Mouse (Mus musculus): ENCODE measurements around the gene Irf3. TPM values are rescaled to one million over a fixed set of nuclear protein-coding genes. Genes with fewer than 3 reads are reported as not detected.

Gene Irf3
- 87.2 TPM for polyA plus RNA-seq (2014; fragmentation: Illumina TruSeq; extraction: RNeasy Lipid Tissue Mini Kit (QIAGEN cat#74804); ENCODE audit: low read depth, low replicate concordance)

DNA sequence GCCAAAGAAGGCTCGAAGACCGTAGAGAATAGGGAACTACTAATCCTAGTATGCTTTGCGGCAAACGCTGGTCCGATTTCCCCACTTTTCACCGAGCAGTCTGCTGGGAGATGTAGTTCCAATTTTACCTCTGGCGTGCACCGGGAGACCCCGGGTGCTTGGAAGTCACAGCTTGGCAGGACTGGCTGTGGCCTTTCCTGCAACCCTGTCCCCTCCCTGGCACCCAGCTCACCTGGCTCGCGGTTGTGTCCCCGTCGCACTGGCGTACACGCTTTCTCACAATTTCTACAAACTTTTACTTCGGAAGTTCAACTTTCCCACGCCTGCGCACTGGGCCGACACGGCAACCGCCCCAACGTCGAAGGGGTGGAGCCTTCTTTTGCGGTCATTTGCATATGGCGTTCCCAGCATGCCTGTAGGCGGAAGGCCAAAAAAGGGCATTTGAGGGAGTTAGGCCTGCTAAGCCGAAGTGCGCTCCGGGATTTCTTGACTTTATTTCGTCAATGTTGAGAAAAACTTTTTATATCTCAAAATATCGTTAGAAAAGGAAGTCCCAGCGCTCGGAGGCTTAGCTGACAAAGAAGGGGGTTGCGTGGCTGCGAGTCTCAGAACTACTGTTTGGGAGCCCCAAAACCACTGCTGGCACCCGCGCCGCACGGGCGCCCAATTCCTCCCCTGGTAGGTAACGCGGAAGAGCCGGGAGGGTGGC lies at the start of gene Irf3:
Irf3 (plus strand) TSS at position 418 of the 709 bp plus-strand sequence.

GRCm38 (mm10) chr7:44974383-44975116 lies 22.9 kb upstream of the Irf3 start, which contains the start of gene Cpt1c:
Cpt1c (minus strand) TSS chr7:44974851.

DNA sequence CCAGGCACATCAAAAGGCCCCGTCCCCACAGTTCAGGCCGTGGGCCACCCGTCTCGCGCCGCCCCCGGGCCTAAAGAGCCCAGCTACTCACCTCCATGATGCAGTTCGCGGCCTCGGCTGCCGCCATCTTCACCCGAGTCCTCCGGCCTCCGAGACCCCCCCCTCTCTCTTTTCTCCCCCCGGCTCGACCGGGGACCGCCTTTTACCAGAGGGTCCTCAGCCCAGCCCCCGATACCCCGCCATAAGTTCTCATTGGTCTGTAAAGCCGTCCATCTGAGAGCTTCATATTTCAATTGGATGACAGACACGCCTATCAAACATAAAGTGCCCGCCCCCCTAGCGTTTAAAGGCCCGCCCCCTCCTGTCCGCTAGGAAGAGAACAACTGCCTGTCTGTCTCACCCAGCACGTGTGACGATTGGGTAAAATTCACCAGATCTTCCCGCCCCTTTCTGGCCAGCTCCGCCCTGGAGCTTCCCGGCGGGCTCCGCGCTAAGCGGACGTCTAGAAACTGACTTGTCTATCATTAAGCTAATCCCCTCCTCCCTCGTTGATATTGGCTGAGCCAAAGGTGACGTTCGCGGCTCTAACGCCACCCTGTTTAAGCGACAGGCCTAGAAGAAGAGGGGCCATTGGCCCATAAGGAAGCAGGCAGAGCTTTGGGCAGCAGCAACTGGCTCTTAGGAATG lies 11.1 kb upstream of the Irf3 start, which contains the start of gene Prmt1:
Prmt1 (minus strand) TSS at position 377 of the 687 bp plus-strand sequence.

DNA sequence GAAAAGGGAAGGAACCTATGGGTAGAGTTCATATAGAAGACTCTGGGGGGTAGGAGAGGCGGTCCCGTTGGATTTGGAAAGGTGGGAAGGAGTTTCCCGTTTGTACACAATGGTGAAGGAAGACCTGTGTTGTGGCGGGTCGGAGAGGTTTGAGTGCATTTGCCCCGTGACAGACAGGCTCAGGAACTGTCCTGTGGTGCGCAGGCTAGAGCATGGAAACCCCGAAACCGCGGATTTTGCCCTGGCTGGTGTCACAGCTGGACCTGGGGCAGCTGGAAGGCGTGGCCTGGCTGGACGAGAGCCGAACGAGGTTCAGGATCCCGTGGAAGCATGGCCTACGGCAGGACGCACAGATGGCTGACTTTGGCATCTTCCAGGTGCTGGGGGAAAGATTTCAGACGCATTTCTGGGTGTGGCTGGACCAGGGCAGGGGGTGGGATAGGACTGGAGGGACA lies 1.1 kb downstream of the Irf3 start, which contains the start of gene Bcl2l12:
Bcl2l12 (minus strand) TSS at position 212 of the 455 bp plus-strand sequence.

DNA sequence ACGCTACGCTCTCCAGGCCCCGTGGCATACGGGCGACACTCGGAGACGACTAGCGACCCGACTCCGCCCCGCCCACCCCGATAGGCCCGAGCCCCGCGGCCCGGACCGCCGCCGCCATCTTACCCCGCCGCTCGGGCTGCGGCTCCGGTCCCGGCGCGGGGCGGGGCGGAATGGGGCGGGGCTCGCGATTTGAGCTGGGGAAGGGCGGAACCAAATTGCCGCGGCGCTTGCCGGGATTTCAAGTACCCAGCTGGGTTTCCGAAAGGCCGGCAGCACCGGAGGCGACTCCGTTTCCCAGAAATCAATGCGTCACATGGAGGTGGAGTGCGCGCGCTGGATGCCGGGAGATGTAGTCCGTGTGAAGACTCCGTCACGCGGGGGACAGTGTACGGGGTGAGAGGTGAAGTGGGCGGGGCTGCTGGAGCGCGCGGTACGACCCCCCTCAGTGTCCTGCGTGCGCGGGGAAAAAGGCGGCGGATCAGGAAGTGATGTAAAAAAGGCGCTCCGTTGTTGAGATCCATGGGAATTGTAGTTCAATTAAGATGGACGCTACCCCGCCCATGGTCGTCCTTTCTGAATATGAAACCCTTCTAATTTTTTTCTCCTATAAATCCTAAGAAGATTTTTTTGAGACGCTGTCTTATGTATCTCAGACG lies 18.6 kb downstream of the Irf3 start, which contains the start of gene Scaf1:
Scaf1 (minus strand) TSS at position 407 of the 656 bp plus-strand sequence.

DNA sequence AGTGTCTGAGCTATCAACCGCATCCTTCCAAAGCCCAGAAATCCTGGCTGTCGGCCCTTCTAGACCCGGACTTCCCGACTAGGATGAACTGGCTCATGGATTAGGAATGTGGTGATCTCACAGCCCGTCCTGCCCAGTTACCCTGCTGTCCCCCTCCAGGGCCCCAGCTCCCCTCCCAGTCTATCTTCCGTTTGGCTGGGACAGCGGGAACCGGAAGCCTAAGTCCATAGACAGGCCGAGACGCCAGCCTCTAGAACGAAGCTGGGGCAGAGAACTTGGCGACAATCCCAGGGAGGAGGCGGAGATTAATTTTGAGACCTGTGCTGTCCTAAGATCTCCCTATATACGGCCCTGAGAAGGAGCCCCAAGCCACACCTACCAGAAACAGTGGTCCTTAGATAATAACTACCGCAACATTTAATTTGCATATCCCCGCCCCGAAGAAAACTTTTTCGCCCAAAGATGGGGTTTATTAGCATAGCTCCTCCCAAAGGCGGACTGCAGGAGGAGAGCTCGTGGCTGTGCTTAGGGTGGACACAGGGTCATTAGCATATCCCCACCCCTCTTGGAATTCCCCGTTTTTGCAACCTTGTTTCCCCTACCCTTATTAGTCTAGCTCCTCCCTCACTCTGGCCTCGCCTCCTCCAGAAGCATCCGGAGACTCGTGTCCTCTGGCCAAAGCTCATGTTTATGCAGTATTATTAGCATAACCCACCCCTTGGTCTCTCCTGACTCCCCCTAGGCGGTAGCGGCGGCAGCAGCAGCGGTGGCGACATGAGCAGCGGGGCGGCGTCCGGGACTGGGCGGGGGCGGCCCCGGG lies 20.0 kb downstream of the Irf3 start, which contains the start of gene Rras:
Rras (plus strand) TSS at position 720 of the 820 bp plus-strand sequence.

Other genes with a start within 250 kb of the Irf3 start
- gene Vrk3, start 249.2 kb upstream of the Irf3 start, polyA plus RNA-seq (2014; fragmentation: Illumina TruSeq; extraction: RNeasy Lipid Tissue Mini Kit (QIAGEN cat#74804); ENCODE audit: low read depth, low replicate concordance), result 29.0 TPM
- 0.26 TPM for gene Zfp473, start 246.6 kb upstream of the Irf3 start, polyA plus RNA-seq (2014; fragmentation: Illumina TruSeq; extraction: RNeasy Lipid Tissue Mini Kit (QIAGEN cat#74804); ENCODE audit: low read depth, low replicate concordance)
- 20.1 TPM for gene Nup62, start 181.6 kb upstream of the Irf3 start, polyA plus RNA-seq (2014; fragmentation: Illumina TruSeq; extraction: RNeasy Lipid Tissue Mini Kit (QIAGEN cat#74804); ENCODE audit: low read depth, low replicate concordance)
- gene Il4i1, start 181.3 kb upstream of the Irf3 start, polyA plus RNA-seq (2014; fragmentation: Illumina TruSeq; extraction: RNeasy Lipid Tissue Mini Kit (QIAGEN cat#74804); ENCODE audit: low read depth, low replicate concordance), result 3.5 TPM
- 71.7 TPM for gene Atf5, start 181.0 kb upstream of the Irf3 start, polyA plus RNA-seq (2014; fragmentation: Illumina TruSeq; extraction: RNeasy Lipid Tissue Mini Kit (QIAGEN cat#74804); ENCODE audit: low read depth, low replicate concordance)
- gene Akt1s1, start 148.7 kb upstream of the Irf3 start, polyA plus RNA-seq (2014; fragmentation: Illumina TruSeq; extraction: RNeasy Lipid Tissue Mini Kit (QIAGEN cat#74804); ENCODE audit: low read depth, low replicate concordance), result 54.3 TPM
- 65.2 TPM for gene Tbc1d17, start 148.6 kb upstream of the Irf3 start, polyA plus RNA-seq (2014; fragmentation: Illumina TruSeq; extraction: RNeasy Lipid Tissue Mini Kit (QIAGEN cat#74804); ENCODE audit: low read depth, low replicate concordance)
- gene Pnkp, start 140.5 kb upstream of the Irf3 start, polyA plus RNA-seq (2014; fragmentation: Illumina TruSeq; extraction: RNeasy Lipid Tissue Mini Kit (QIAGEN cat#74804); ENCODE audit: low read depth, low replicate concordance), result 30.0 TPM
- gene Ptov1, start 127.9 kb upstream of the Irf3 start, polyA plus RNA-seq (2014; fragmentation: Illumina TruSeq; extraction: RNeasy Lipid Tissue Mini Kit (QIAGEN cat#74804); ENCODE audit: low read depth, low replicate concordance), result 146 TPM
- gene Med25, start 104.9 kb upstream of the Irf3 start, polyA plus RNA-seq (2014; fragmentation: Illumina TruSeq; extraction: RNeasy Lipid Tissue Mini Kit (QIAGEN cat#74804); ENCODE audit: low read depth, low replicate concordance), result 66.0 TPM
- gene Fuz, start 101.6 kb upstream of the Irf3 start, polyA plus RNA-seq (2014; fragmentation: Illumina TruSeq; extraction: RNeasy Lipid Tissue Mini Kit (QIAGEN cat#74804); ENCODE audit: low read depth, low replicate concordance), result 22.8 TPM
- gene Ap2a1, start 68.2 kb upstream of the Irf3 start, polyA plus RNA-seq (2014; fragmentation: Illumina TruSeq; extraction: RNeasy Lipid Tissue Mini Kit (QIAGEN cat#74804); ENCODE audit: low read depth, low replicate concordance), result 62.5 TPM
- 12.6 TPM for gene Tsks, start 54.4 kb upstream of the Irf3 start, polyA plus RNA-seq (2014; fragmentation: Illumina TruSeq; extraction: RNeasy Lipid Tissue Mini Kit (QIAGEN cat#74804); ENCODE audit: low read depth, low replicate concordance)
- 8.7 TPM for gene Cpt1c, start 22.8 kb upstream of the Irf3 start, polyA plus RNA-seq (2014; fragmentation: Illumina TruSeq; extraction: RNeasy Lipid Tissue Mini Kit (QIAGEN cat#74804); ENCODE audit: low read depth, low replicate concordance)
- 132 TPM for gene Prmt1, start 11.1 kb upstream of the Irf3 start, polyA plus RNA-seq (2014; fragmentation: Illumina TruSeq; extraction: RNeasy Lipid Tissue Mini Kit (QIAGEN cat#74804); ENCODE audit: low read depth, low replicate concordance)
- gene Bcl2l12, start 1.1 kb downstream of the Irf3 start, polyA plus RNA-seq (2014; fragmentation: Illumina TruSeq; extraction: RNeasy Lipid Tissue Mini Kit (QIAGEN cat#74804); ENCODE audit: low read depth, low replicate concordance), result 18.5 TPM
- gene Scaf1, start 18.7 kb downstream of the Irf3 start, polyA plus RNA-seq (2014; fragmentation: Illumina TruSeq; extraction: RNeasy Lipid Tissue Mini Kit (QIAGEN cat#74804); ENCODE audit: low read depth, low replicate concordance), result 57.7 TPM
- 131 TPM for gene Rras, start 20.3 kb downstream of the Irf3 start, polyA plus RNA-seq (2014; fragmentation: Illumina TruSeq; extraction: RNeasy Lipid Tissue Mini Kit (QIAGEN cat#74804); ENCODE audit: low read depth, low replicate concordance)
- 15.7 TPM for gene Prr12, start 55.2 kb downstream of the Irf3 start, polyA plus RNA-seq (2014; fragmentation: Illumina TruSeq; extraction: RNeasy Lipid Tissue Mini Kit (QIAGEN cat#74804); ENCODE audit: low read depth, low replicate concordance)
- gene Nosip, start 64.8 kb downstream of the Irf3 start, polyA plus RNA-seq (2014; fragmentation: Illumina TruSeq; extraction: RNeasy Lipid Tissue Mini Kit (QIAGEN cat#74804); ENCODE audit: low read depth, low replicate concordance), result 43.3 TPM
- 40.3 TPM for gene Prrg2, start 65.0 kb downstream of the Irf3 start, polyA plus RNA-seq (2014; fragmentation: Illumina TruSeq; extraction: RNeasy Lipid Tissue Mini Kit (QIAGEN cat#74804); ENCODE audit: low read depth, low replicate concordance)
- gene Rcn3, start 94.6 kb downstream of the Irf3 start, polyA plus RNA-seq (2014; fragmentation: Illumina TruSeq; extraction: RNeasy Lipid Tissue Mini Kit (QIAGEN cat#74804); ENCODE audit: low read depth, low replicate concordance), result 67.3 TPM
- 149 TPM for gene Fcgrt, start 106.2 kb downstream of the Irf3 start, polyA plus RNA-seq (2014; fragmentation: Illumina TruSeq; extraction: RNeasy Lipid Tissue Mini Kit (QIAGEN cat#74804); ENCODE audit: low read depth, low replicate concordance)
- 1,035 TPM for gene Rps11, start 126.8 kb downstream of the Irf3 start, polyA plus RNA-seq (2014; fragmentation: Illumina TruSeq; extraction: RNeasy Lipid Tissue Mini Kit (QIAGEN cat#74804); ENCODE audit: low read depth, low replicate concordance)
- gene Rpl13a, start 131.1 kb downstream of the Irf3 start, polyA plus RNA-seq (2014; fragmentation: Illumina TruSeq; extraction: RNeasy Lipid Tissue Mini Kit (QIAGEN cat#74804); ENCODE audit: low read depth, low replicate concordance), result 2,139 TPM
- not detected for gene Gm45713, start 138.6 kb downstream of the Irf3 start, polyA plus RNA-seq (2014; fragmentation: Illumina TruSeq; extraction: RNeasy Lipid Tissue Mini Kit (QIAGEN cat#74804); ENCODE audit: low read depth, low replicate concordance)
- gene Flt3l, start 138.8 kb downstream of the Irf3 start, polyA plus RNA-seq (2014; fragmentation: Illumina TruSeq; extraction: RNeasy Lipid Tissue Mini Kit (QIAGEN cat#74804); ENCODE audit: low read depth, low replicate concordance), result 23.0 TPM
- gene Pih1d1, start 156.7 kb downstream of the Irf3 start, polyA plus RNA-seq (2014; fragmentation: Illumina TruSeq; extraction: RNeasy Lipid Tissue Mini Kit (QIAGEN cat#74804); ENCODE audit: low read depth, low replicate concordance), result 44.6 TPM
- 22.5 TPM for gene Aldh16a1, start 156.9 kb downstream of the Irf3 start, polyA plus RNA-seq (2014; fragmentation: Illumina TruSeq; extraction: RNeasy Lipid Tissue Mini Kit (QIAGEN cat#74804); ENCODE audit: low read depth, low replicate concordance)
- gene Slc17a7, start 166.3 kb downstream of the Irf3 start, polyA plus RNA-seq (2014; fragmentation: Illumina TruSeq; extraction: RNeasy Lipid Tissue Mini Kit (QIAGEN cat#74804); ENCODE audit: low read depth, low replicate concordance), result 0.97 TPM
- not detected for gene Gfy, start 181.9 kb downstream of the Irf3 start, polyA plus RNA-seq (2014; fragmentation: Illumina TruSeq; extraction: RNeasy Lipid Tissue Mini Kit (QIAGEN cat#74804); ENCODE audit: low read depth, low replicate concordance)
- not detected for gene Pth2, start 183.3 kb downstream of the Irf3 start, polyA plus RNA-seq (2014; fragmentation: Illumina TruSeq; extraction: RNeasy Lipid Tissue Mini Kit (QIAGEN cat#74804); ENCODE audit: low read depth, low replicate concordance)
- gene Ccdc155, start 207.2 kb downstream of the Irf3 start, polyA plus RNA-seq (2014; fragmentation: Illumina TruSeq; extraction: RNeasy Lipid Tissue Mini Kit (QIAGEN cat#74804); ENCODE audit: low read depth, low replicate concordance), result 1.5 TPM
- 37.0 TPM for gene Dkkl1, start 214.5 kb downstream of the Irf3 start, polyA plus RNA-seq (2014; fragmentation: Illumina TruSeq; extraction: RNeasy Lipid Tissue Mini Kit (QIAGEN cat#74804); ENCODE audit: low read depth, low replicate concordance)
- 17.0 TPM for gene Tead2, start 218.1 kb downstream of the Irf3 start, polyA plus RNA-seq (2014; fragmentation: Illumina TruSeq; extraction: RNeasy Lipid Tissue Mini Kit (QIAGEN cat#74804); ENCODE audit: low read depth, low replicate concordance)
- 13.6 TPM for gene Cd37, start 241.5 kb downstream of the Irf3 start, polyA plus RNA-seq (2014; fragmentation: Illumina TruSeq; extraction: RNeasy Lipid Tissue Mini Kit (QIAGEN cat#74804); ENCODE audit: low read depth, low replicate concordance)
- 1.4 TPM for gene Slc6a16, start 243.4 kb downstream of the Irf3 start, polyA plus RNA-seq (2014; fragmentation: Illumina TruSeq; extraction: RNeasy Lipid Tissue Mini Kit (QIAGEN cat#74804); ENCODE audit: low read depth, low replicate concordance)

Measured in adipose tissue, adult 10 weeks (tissue).